Mouse (Mus musculus) kidney, adult 2 months (tissue): ENCODE measurements at regions not wholly inside any gene's neighbourhood (a gene's known extent, or its start where the extent isn't known, plus 50 kb on each side); places are given as distances from the start of the nearest gene placed in this dataset.

ENCODE experiments used
- CTCF ChIP-seq: fragments of 200-500 bp; conservative IDR thresholded peaks from 2 replicates; pipeline ENCODE4 v1.5.1; 2011; ENCODE audit warnings: low read depth, mild to moderate bottlenecking, control low read depth, low read length, moderate library complexity, mixed read lengths; ENCODE audit not compliant: insufficient read depth, insufficient read length
- POLR2A ChIP-seq: fragments of 200-500 bp; IDR thresholded peaks from one replicate; pipeline ENCODE4 v1.6.1; 2011; ENCODE audit warnings: low read depth, low read length, control low read depth

DNA sequence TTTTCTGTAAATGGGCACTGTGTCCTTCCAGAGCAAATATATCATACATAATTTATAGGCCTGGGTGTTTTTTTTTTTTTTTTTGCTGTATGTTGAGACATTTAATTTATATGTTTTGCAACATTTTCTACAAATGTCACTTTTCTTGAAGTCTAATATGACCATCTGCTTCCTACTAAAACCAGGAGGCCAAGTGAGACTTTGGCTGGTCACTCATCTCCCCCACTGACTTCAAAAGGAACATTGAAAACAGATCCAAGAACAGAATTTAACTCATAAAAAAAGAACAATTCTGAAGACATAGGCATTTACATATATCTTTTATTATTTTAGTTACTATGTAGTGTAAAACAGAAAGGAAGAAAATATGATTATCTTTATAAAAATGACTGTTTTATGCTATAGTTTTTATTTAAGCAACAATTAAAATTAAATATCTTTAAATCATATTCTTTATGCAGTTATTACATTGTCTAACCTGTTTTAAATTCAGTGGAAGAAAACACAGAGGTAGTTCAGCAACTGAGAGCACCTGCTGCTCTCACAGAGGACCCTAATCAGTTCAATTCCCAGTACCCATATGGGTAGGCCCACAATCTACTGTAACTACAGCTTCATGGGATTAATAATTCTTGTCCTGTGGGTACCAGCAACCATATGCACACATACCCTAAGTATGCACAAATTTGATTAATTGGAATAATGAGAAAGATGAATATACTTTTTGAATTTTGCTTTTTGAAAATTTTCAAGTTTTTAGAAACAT lies 592.5 kb downstream of the Etv1 start:
- TF ChIP-seq POLR2A (no peak), CTCF (no peak)
